Mouse (Mus musculus) intestine, embryonic 14.5 days (tissue): ENCODE results near the gene Msantd3. TPM values are rescaled to one million over a fixed set of nuclear protein-coding genes. Genes with fewer than 3 reads are reported as not detected.

Source experiments
- ATAC-seq: fragments of 200-750 bp; cut with Nextera tagmentation; replicated peaks from 2 replicates; pipeline ENCODE4 v1.8.0; 2017; ENCODE audit warnings: low read depth, moderate number of reproducible peaks, moderate TSS enrichment, moderate library complexity; ENCODE audit not compliant: low FRiP score, low TSS enrichment
- DNase-seq: peaks from one replicate; pipeline ENCODE4 v3.0.0-alpha.2; 2018; ENCODE audit warnings: low spot score
- H3K27ac ChIP-seq: fragments of 300-500 bp; sonication (generic); 2 replicates; pipeline ENCODE4 v1.5.1; 2014; ENCODE audit warnings: low read depth, mild to moderate bottlenecking, control low read depth
- H3K27me3 ChIP-seq: fragments of 300-500 bp; sonication (generic); replicated peaks from 2 replicates; pipeline ENCODE4 v1.6.1; 2014; ENCODE audit warnings: low read length, control low read depth; ENCODE audit not compliant: control insufficient read depth, insufficient read depth
- H3K36me3 ChIP-seq: fragments of 300-500 bp; sonication (generic); 2 replicates; pipeline ENCODE4 v1.6.1; 2014; ENCODE audit warnings: low read length, control low read depth; ENCODE audit not compliant: control insufficient read depth, insufficient read depth
- H3K4me1 ChIP-seq: fragments of 300-500 bp; sonication (generic); replicated peaks from 2 replicates; pipeline ENCODE4 v1.6.1; 2014; ENCODE audit warnings: low read length, control low read depth, mixed read lengths; ENCODE audit not compliant: control insufficient read depth, insufficient read depth
- H3K4me2 ChIP-seq: fragments of 300-500 bp; sonication (generic); 2 replicates; pipeline ENCODE4 v1.6.1; 2014; ENCODE audit warnings: low read length
- H3K4me3 ChIP-seq: fragments of 300-500 bp; sonication (generic); 2 replicates; pipeline ENCODE4 v1.5.1; 2014; ENCODE audit warnings: low read depth, low read length, control low read depth, mixed read lengths
- H3K9ac ChIP-seq: fragments of 300-500 bp; sonication (generic); 2 replicates; pipeline ENCODE4 v1.6.1; 2014; ENCODE audit warnings: mild to moderate bottlenecking, low read length
- H3K9me3 ChIP-seq: fragments of 300-500 bp; sonication (generic); 2 replicates; pipeline ENCODE4 v1.6.1; 2016; ENCODE audit warnings: low read length, control low read depth; ENCODE audit not compliant: control insufficient read depth
- WGBS: fragments of 180-500 bp; shearing (Covaris S2); extraction: QIAGEN DNeasy Blood & Tissue Kit; methylation state at CpG from one replicate; pipeline ENCODE4 v1.1.7; 2014; 5-methylcytosine and 5-hydroxymethylcytosine counted together
- polyA plus RNA-seq: library from polyadenylated mRNA; unstranded; fragments of >200 nt; fragmentation: Nextera tagmentation; extraction: Ambion mirVana; gene quantifications from 2 replicates; pipeline ENCODE4 v1.2.1, GENCODE M21; 2014

The Msantd3 gene
- polyA plus RNA-seq, 1 experiment from 2014 or later, result 21.0 TPM

GRCm38 (mm10) chr4:48586099-48586821, 46.5 kb downstream of the Msantd3 start:
- DNase-seq, result peak; percentile 86
- no peaks in the 10 kb centered on the region for H3K9me3 ChIP-seq
- peak overlapping the region; percentile 82 for H3K4me3 ChIP-seq
- WGBS, result 3% methylated on average over 12 of the region's 12 CpGs
- peaks cover 9% of the 10 kb centered on the region; the same call in 1 of the 2 replicates for H3K4me1 ChIP-seq
- peak overlapping the region; percentile 95 for H3K27ac ChIP-seq
- ATAC-seq, result peak; percentile 37
- peak overlapping the region; percentile 67 for H3K4me2 ChIP-seq
- no peaks in the 10 kb centered on the region for H3K36me3 ChIP-seq
- no peaks in the 10 kb centered on the region for H3K27me3 ChIP-seq
- H3K9ac ChIP-seq, result peak overlapping the region; percentile 94

DNA sequence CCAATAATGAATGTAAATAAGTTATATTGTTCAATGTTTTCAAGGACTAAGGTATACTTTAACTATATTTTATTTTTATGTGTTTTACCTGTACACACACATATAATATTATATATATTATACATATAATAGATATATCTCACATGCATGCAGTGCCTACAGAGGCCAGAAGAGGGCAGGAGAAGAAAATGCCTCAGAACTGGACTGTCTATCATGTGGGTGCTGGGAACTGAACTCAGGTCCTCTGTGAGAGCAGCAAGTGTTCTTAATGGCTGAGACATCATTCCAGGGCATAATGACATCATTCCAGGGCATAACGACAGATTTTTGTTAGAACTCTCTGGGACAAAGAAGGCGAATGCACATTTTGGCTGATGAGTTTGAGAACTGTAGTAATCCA, 47.8 kb downstream of the Msantd3 start:
- Histone ChIP-seq H3K4me2 (no peak overlapping the region), H3K27ac (no peak overlapping the region), H3K4me1 (peaks cover 9% of the 10 kb centered on the region; the same call in 1 of the 2 replicates), H3K4me3 (no peak overlapping the region), H3K36me3 (no peaks in the 10 kb centered on the region), H3K9me3 (no peaks in the 10 kb centered on the region), H3K27me3 (no peaks in the 10 kb centered on the region), H3K9ac (no peak overlapping the region)
- 96% methylated on average over 2 of the region's 2 CpGs for WGBS
- DNase-seq (no peak), ATAC-seq (no peak)

- H3K4me2 ChIP-seq, result peak overlapping the region; percentile 11; the same call in 1 of the 2 replicates
- DNase-seq (no peak), ATAC-seq (no peak)
- H3K4me3 ChIP-seq, result no peak overlapping the region
- no peak overlapping the region for H3K27ac ChIP-seq
- H3K4me1 ChIP-seq, result peaks cover 9% of the 10 kb centered on the region; the same call in 1 of the 2 replicates
- WGBS, result 47% methylated on average over 9 of the region's 9 CpGs
- no peaks in the 10 kb centered on the region for H3K9me3 ChIP-seq
- no peak overlapping the region for H3K9ac ChIP-seq
- no peaks in the 10 kb centered on the region for H3K36me3 ChIP-seq
- H3K27me3 ChIP-seq, result no peaks in the 10 kb centered on the region
These were observed 48.8 kb downstream of the Msantd3 start for GRCm38 (mm10) chr4:48588576-48588975.

DNA sequence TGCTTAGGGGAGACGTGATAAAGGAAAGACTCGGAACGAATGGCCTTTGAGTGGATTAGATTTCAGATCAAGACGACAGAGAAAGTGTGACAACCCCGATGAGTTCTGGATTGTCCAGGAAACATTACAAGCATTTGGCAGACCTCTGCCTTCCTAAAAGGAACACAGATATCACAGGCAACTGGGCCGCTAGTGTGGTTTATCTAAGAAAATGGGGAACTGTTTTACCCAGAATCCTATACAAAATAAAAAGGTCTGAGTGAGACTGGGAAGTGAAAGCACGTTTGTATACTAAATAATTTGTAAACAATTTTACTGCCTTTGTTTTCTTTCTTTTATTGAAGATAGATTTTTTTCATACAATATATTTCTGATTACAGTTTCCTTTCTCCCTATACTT, 51.1 kb downstream of the Msantd3 start:
- ATAC-seq, result no peak
- H3K4me3 ChIP-seq, result no peak overlapping the region
- no peaks in the 10 kb centered on the region for H3K27me3 ChIP-seq
- H3K4me2 ChIP-seq, result no peak overlapping the region
- H3K9me3 ChIP-seq, result no peaks in the 10 kb centered on the region
- no peak overlapping the region for H3K9ac ChIP-seq
- peaks cover 9% of the 10 kb centered on the region; the same call in 1 of the 2 replicates for H3K4me1 ChIP-seq
- 84% methylated on average over 7 of the region's 7 CpGs for WGBS
- no peak for DNase-seq
- H3K27ac ChIP-seq, result no peak overlapping the region
- H3K36me3 ChIP-seq, result no peaks in the 10 kb centered on the region

DNA sequence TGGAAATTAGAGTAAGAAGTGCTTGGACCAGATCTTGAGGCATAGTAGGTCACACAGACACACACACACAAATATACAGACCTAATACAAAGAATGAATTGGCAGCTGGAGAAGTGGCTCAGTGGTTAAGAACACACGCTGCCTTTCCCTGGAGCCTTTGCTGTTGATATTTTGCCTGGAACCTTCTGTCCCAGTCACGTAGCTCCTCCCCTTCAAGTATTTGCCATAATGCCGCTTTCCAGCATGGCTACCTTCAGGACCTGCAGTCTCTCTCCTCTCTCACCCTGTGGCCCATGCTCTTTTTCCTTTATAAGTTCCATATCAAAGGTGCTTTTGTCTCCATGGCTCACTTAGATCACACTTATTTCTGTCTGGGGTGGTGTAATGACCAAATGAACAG, 51.7 kb downstream of the Msantd3 start:
- DNase-seq, result no peak
- no peaks in the 10 kb centered on the region for H3K9me3 ChIP-seq
- no peak overlapping the region for H3K9ac ChIP-seq
- no peaks in the 10 kb centered on the region for H3K36me3 ChIP-seq
- H3K27ac ChIP-seq, result no peak overlapping the region
- no peak overlapping the region for H3K4me3 ChIP-seq
- no peak for ATAC-seq
- 91% methylated on average over 3 of the region's 3 CpGs for WGBS
- no peak overlapping the region for H3K4me2 ChIP-seq
- no peaks in the 10 kb centered on the region for H3K27me3 ChIP-seq
- H3K4me1 ChIP-seq, result peaks cover 9% of the 10 kb centered on the region; the same call in 1 of the 2 replicates

- Histone ChIP-seq H3K4me2 (no peak overlapping the region), H3K27ac (no peak overlapping the region), H3K36me3 (no peaks in the 10 kb centered on the region), H3K9me3 (no peaks in the 10 kb centered on the region), H3K27me3 (no peaks in the 10 kb centered on the region), H3K9ac (no peak overlapping the region), H3K4me3 (no peak overlapping the region), H3K4me1 (peaks cover 9% of the 10 kb centered on the region; the same call in 1 of the 2 replicates)
- DNase-seq, result no peak
- ATAC-seq, result no peak
- 51% methylated on average over 5 of the region's 5 CpGs for WGBS
These were observed 52.6 kb downstream of the Msantd3 start for GRCm38 (mm10) chr4:48592328-48592727.

DNA sequence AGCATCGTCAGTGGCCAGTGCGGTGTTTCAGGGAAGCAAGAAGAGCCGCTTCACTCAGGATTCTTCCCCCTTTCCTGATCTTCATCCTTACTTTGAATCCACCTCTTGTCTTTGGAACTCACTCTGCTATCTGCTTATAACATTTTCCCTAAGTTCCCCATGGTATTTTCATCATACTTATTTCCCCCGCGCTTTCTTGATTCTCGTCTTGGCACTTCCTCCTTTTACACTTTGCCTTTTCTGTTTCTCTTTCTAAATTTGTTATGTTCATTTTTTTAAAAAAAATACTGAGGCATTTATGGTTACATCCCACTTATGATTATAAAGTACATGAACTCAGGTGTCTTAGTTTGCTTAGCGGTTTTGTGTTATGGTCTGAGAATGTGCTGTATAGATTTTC, 53.1 kb downstream of the Msantd3 start:
- no peak overlapping the region for H3K27ac ChIP-seq
- no peak overlapping the region for H3K4me3 ChIP-seq
- WGBS, result 92% methylated on average over 7 of the region's 7 CpGs
- DNase-seq, result no peak
- ATAC-seq, result no peak
- H3K9me3 ChIP-seq, result no peaks in the 10 kb centered on the region
- no peak overlapping the region for H3K4me2 ChIP-seq
- no peaks in the 10 kb centered on the region for H3K27me3 ChIP-seq
- H3K36me3 ChIP-seq, result no peaks in the 10 kb centered on the region
- H3K9ac ChIP-seq, result no peak overlapping the region
- H3K4me1 ChIP-seq, result peaks cover 9% of the 10 kb centered on the region

DNA sequence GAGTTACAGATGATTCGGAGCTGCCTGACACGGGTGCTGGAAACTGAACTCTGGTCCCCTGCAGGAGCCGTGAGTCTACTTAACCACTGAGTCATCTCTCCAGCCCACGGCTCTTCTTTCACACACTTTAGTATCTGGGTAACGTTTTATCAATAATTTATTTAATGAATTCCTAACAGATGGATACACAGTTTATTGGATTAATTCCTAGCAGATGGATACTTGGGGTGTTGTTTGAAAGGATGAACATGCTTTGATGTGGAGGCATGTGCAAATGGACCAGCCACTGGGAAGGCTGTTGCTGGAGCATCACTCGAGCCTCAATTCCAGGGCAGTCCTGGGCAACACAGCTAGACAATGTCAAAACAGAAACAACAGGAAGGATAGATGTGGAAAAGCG, 56.4 kb downstream of the Msantd3 start:
- H3K4me1 ChIP-seq, result no peaks in the 10 kb centered on the region; the same call in none of the 2 replicates
- no peak overlapping the region for H3K27ac ChIP-seq
- no peak overlapping the region for H3K4me3 ChIP-seq
- 81% methylated on average over 7 of the region's 7 CpGs for whole genome bisulfite sequencing
- no peak overlapping the region for H3K9ac ChIP-seq
- no peaks in the 10 kb centered on the region for H3K9me3 ChIP-seq
- peak; percentile 31 for DNase-seq
- no peaks in the 10 kb centered on the region for H3K36me3 ChIP-seq
- no peak overlapping the region for H3K4me2 ChIP-seq
- no peak for ATAC-seq
- H3K27me3 ChIP-seq, result no peaks in the 10 kb centered on the region

DNA sequence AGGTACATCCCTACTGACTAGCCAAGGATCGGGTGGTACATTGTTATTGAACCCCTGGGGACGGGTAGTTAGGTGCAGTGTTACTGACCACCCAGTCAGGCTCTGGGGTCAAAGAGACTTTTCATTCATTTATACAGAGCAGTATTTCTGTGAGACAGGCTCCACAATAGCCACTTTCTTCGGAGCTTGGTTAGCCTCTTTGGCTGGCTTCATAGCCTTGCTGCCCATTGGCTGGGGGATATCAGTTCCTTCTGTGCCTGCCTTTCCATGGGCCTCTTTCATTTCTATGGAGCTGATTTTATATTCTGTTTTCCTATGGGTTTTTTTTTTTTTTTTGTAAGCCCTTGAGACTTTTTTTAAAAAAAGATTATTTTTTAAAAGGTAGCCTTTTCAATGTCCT, 65.9 kb downstream of the Msantd3 start:
- no peak overlapping the region for H3K9ac ChIP-seq
- H3K36me3 ChIP-seq, result peaks cover 28% of the 10 kb centered on the region
- WGBS, result 82% methylated on average over 3 of the region's 3 CpGs
- no peaks in the 10 kb centered on the region for H3K9me3 ChIP-seq
- DNase-seq (no peak), ATAC-seq (no peak)
- no peak overlapping the region for H3K27ac ChIP-seq
- no peak overlapping the region for H3K4me2 ChIP-seq
- no peaks in the 10 kb centered on the region for H3K4me1 ChIP-seq
- no peak overlapping the region for H3K4me3 ChIP-seq
- H3K27me3 ChIP-seq, result no peaks in the 10 kb centered on the region
